Mouse (Mus musculus) lung, adult 2 months (tissue): ENCODE measurements around the gene Myh14. TPM values are rescaled to one million over a fixed set of nuclear protein-coding genes. Genes with fewer than 3 reads are reported as not detected.

Source experiments
- DNase-seq: peaks from one replicate; pipeline ENCODE4 v3.0.0; 2022
- H3K4me1 ChIP-seq: fragments of 200-500 bp; 2 replicates; pipeline ENCODE4 v1.6.1; 2011; ENCODE audit warnings: low read length; ENCODE audit not compliant: control insufficient read depth, insufficient read depth
- H3K4me3 ChIP-seq: fragments of 200-500 bp; replicated peaks from 2 replicates; pipeline ENCODE3; 2011; ENCODE audit warnings: low read depth, mild to moderate bottlenecking, control low read depth, low read length; ENCODE audit errors: extremely low read depth
- CTCF ChIP-seq: fragments of 200-500 bp; IDR thresholded peaks from 2 replicates; pipeline ENCODE4 v1.5.1; 2011; ENCODE audit warnings: mild to moderate bottlenecking, low read length, control low read depth; ENCODE audit not compliant: insufficient read depth
- POLR2A ChIP-seq: fragments of 200-500 bp; IDR thresholded peaks from 2 replicates; pipeline ENCODE4 v1.6.1; 2011; ENCODE audit warnings: low read depth, mild to moderate bottlenecking, control low read depth, low read length, borderline replicate concordance; ENCODE audit errors: extremely low read depth
- WGBS: fragments of 180-500 bp; shearing (Covaris S2); methylation state at CpG from one replicate; pipeline ENCODE4 v1.1.7; 2018; 5-methylcytosine and 5-hydroxymethylcytosine counted together
- polyA plus RNA-seq: library from polyadenylated mRNA; depleted of rRNA; stranded (reverse); fragments of >200 nt; gene quantifications from 2 replicates; pipeline ENCODE4 v1.2.3, GENCODE M21; 2012

The Myh14 gene
- polyA plus RNA-seq, 1 experiment, result 223 TPM

- H3K4me3 ChIP-seq, result no peak overlapping the region
- WGBS, result 93% methylated on average over 20 of the region's 20 CpGs
- TF ChIP-seq CTCF (no peak), POLR2A (no peak)
- no peaks in the 10 kb centered on the region for H3K4me1 ChIP-seq
- DNase-seq, result no peak
These were observed 75.5 kb downstream of the Myh14 start for GRCm38 (mm10) chr7:44595131-44595561.

- 0 out of 2 replicates have a peak, but pooled peaks cover 2% of the 10 kb centered on the region for H3K4me1 ChIP-seq
- TF ChIP-seq CTCF, result no peak
- no peak overlapping the region for H3K4me3 ChIP-seq
- no peak for DNase-seq
- 56% methylated on average over 6 of the region's 6 CpGs for WGBS
These were observed 76.4 kb downstream of the Myh14 start for GRCm38 (mm10) chr7:44594291-44594690.

GRCm38 (mm10) chr7:44593775-44594174 is 76.9 kb downstream of the Myh14 start:
- Histone ChIP-seq H3K4me3 (peak overlapping the region; percentile 25), H3K4me1 (0 out of 2 replicates have a peak, but pooled peaks cover 3% of the 10 kb centered on the region)
- WGBS, result 1% methylated on average over 22 of the region's 22 CpGs
- TF ChIP-seq CTCF (no peak), POLR2A (no peak)
- DNase-seq, result peak; percentile 79

GRCm38 (mm10) chr7:44593051-44593450 is 77.6 kb downstream of the Myh14 start:
- peak overlapping the region; percentile 17 for H3K4me3 ChIP-seq
- 5% methylated on average over 13 of the region's 15 CpGs for WGBS
- DNase-seq, result no peak
- 0 out of 2 replicates have a peak, but pooled peaks cover 3% of the 10 kb centered on the region for H3K4me1 ChIP-seq
- no peak for TF ChIP-seq CTCF
- TF ChIP-seq POLR2A, result no peak

- TF ChIP-seq POLR2A (no peak), CTCF (no peak)
- WGBS, result under 1% methylated on average over 60 of the region's 60 CpGs
- peak overlapping the region; percentile 64 for H3K4me3 ChIP-seq
These were observed 79.1 kb downstream of the Myh14 start for GRCm38 (mm10) chr7:44591348-44592116.

GRCm38 (mm10) chr7:44590402-44591347 is 80.0 kb downstream of the Myh14 start, which contains the start of gene Kcnc3:
Gene Kcnc3, plus strand, starts transcription at chr7:44590664.
- H3K4me1 ChIP-seq, result peaks cover 7% of the 10 kb centered on the region
- DNase-seq, result peak; percentile 80
- TF ChIP-seq POLR2A, result peak; percentile 31; the same call in 1 of the 2 replicates
- TF ChIP-seq CTCF, result no peak
- WGBS, result under 1% methylated on average over 80 of the region's 80 CpGs
- peak within 1 kb of the TSS; percentile 64 for H3K4me3 ChIP-seq

More at GRCm38 (mm10) chr7:44591348-44592116, 79.1 kb downstream of the Myh14 start:
- DNase-seq, result no peak
- H3K4me1 ChIP-seq, result peaks cover 7% of the 10 kb centered on the region

GRCm38 (mm10) chr7:44589946-44590345 is 80.7 kb downstream of the Myh14 start:
- WGBS, result 10% methylated on average over 13 of the region's 13 CpGs
- TF ChIP-seq CTCF, result no peak
- no peak for TF ChIP-seq POLR2A
- Histone ChIP-seq H3K4me3 (no peak overlapping the region), H3K4me1 (peaks cover 7% of the 10 kb centered on the region)
- DNase-seq, result no peak

- 0% methylated on average over 31 of the region's 33 CpGs for WGBS
- TF ChIP-seq CTCF (no peak), POLR2A (peak; percentile 43; the same call in 1 of the 2 replicates)
- peak; percentile 75 for DNase-seq
- Histone ChIP-seq H3K4me3 (peak overlapping the region; percentile 61), H3K4me1 (peaks cover 7% of the 10 kb centered on the region)
These were observed 81.5 kb downstream of the Myh14 start for GRCm38 (mm10) chr7:44589149-44589548.

GRCm38 (mm10) chr7:44588338-44588737 is 82.3 kb downstream of the Myh14 start:
- no peak for DNase-seq
- H3K4me3 ChIP-seq, result peak overlapping the region; percentile 21
- TF ChIP-seq POLR2A, result peak; percentile 15; the same call in 1 of the 2 replicates
- TF ChIP-seq CTCF, result no peak
- peaks cover 7% of the 10 kb centered on the region for H3K4me1 ChIP-seq
- 19% methylated on average over 12 of the region's 12 CpGs for WGBS
